Mouse (Mus musculus) adrenal gland, adult (tissue): ENCODE measurements around the gene Vps35.

ENCODE experiments used
- DNase-seq, 2 experiments: peaks; one replicate each; pipeline ENCODE4 v3.0.0; 2022 to 2023; ENCODE audit warnings: low spot score in 1 of 2; ENCODE audit not compliant: inconsistent age in 2 of 2

The Vps35 gene

DNA sequence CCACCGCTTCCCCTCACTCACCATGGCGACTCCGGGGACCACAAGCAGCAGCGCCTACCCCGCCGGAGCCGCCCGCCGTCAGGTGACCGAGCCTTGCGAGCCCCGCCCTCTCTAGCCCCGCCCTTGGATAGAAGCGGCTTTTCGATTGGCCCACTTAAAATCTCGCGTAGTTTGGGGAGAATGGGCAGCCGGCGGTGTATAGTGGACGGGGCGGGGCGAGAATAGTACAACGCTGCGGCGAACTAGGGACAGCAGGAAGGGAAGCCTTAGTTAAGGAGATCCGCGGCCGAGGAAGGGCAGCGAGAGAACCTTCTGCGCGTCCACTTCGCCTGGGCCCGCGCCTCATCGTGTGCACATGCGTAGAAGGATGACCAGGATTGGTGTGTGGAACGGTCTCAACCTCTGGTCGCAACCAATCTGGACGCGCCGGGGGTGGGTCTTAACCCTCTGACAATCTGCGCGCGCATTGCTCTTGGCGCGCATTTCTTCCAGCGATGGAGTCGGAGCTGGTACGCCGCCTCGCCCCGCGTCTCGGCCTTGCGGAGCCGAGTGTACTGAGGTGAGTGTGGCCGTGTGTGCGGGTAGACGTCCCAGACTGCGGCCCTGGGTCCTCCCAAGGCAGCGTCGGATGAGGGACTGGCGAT, at the start of gene Vps35, which contains the start of gene Orc6:
TSS of gene Vps35 (minus strand) at position 369 of the 644 bp plus-strand sequence.
TSS of gene Orc6 (plus strand) at position 199 of the 644 bp plus-strand sequence.
- DNase-seq: peak; percentile 96 to 99

DNA sequence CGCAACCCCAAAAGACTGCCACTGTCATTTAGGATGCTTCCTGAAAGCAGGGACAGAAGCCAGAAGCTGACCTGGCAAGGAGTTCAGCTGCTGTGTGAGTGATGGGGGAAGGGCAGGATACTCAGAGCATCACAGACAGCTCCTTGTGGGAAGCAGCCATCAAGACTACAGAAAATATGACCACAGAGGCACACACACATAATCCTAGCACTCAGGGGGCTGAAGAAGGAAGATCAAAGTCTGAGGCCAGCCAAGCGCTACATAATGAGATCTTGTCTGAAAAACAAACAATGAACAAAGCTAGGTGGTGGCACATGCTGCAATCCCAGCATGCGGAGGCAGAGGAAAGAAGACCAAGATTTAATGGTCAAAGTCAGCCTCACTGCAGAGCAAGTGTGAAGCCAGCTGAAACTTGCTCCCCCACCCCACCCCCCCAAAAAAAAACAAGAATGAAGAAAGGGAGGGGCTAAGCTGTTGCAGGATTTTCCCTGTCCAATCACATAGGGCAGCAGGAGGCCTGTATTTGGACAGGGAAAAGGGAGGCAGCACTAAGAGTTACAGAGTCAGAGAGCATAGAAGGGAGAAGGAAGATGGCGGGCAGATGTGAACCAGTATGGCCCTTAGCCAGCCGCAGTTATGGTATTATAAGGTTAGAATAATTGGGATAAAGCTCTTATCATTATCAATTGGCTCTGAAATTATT, 40.4 kb upstream of the Vps35 start:
- no peak for DNase-seq

DNA sequence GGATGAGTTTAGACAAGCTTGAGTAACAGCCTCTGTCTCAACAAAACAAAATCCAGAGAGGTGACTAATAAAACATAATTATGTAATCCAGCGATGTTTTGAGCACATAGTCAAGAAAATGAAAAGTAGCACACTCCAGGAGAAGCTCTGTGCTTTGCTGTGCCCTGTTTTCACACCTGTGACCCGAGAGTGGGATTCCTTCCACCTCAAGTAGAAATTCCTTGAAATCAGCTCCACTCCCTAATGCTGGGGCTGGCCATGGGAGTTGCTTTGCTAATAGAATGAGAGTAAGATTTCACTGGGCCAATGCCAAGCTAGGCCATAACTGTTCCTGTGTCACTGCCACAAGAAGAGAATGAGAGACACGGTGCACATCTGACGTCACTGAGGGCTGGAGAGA, 38.1 kb upstream of the Vps35 start:
- peak; percentile 16 to 66 for DNase-seq

DNA sequence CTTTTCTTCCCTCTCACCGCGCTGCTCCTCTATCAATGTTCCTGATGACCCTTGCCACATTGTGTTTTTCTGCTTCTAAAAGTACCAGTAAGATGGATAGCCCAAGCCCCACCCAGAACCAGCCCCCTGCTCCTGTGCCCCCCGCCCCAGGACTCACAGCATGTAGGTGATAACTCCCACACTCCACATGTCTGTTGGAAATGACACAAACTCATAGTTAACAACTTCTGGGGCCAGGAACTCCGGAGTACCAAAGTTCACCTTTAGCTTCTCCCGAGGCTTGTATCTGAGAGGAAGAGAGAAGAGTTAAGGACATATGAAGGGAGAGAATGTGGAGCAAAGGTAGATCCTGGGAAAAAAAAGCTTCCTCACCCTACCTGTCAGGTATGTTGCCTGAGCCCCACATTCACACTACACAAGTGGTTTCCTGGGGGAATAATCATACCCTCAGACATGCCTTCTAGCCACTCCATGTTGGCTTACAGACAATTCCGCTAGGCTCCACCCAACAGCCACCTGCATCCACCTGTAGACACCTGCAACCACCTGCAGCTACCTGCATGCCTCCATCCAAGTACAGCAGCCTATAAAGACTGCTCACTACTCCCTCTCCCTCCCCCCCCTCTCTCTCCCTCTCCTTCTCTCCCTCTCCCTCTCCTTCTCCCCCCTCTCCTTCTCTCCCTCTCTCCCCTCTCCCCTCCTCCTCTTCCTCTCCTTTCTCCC, 36.8 kb upstream of the Vps35 start:
- no peak for DNase-seq

DNA sequence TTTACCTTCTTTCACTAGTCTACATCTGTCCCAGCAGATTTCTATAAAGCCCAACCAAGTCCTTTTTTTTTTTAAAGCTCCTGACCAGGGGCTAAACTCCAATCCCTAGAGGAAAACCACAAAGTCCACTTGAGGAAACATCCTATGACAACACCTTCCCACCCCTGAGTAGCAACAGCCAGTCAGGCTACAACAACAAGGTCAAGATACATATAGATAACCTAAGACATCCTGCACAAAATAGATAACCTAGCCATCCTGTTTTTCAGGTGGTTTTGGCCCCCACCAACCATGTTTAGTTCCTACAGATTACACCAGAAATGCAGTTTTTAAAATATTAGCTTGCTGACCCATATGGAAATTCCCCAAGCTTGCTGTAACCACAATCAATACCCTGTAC, 35.5 kb upstream of the Vps35 start:
- DNase-seq: no peak

DNA sequence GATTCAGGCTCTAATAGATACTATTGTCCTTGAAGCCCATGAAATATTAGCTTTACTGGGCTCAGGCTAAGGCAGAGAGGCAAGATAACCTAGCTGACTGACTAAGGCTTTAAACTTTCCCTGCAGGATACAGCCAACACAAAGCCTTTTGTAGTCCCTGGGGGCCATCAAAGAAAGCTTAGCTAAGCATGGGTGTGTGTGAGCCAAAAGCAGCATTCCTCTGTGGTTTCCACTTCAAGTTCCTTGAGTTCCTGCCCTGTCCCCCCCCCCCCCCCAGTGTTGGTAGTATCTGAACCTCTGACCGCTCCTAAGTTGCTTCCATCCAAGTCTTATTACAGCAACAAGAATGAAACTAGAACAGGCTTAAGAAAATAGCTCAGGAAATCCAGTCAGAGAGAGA, 29.9 kb upstream of the Vps35 start:
- DNase-seq: no peak

DNA sequence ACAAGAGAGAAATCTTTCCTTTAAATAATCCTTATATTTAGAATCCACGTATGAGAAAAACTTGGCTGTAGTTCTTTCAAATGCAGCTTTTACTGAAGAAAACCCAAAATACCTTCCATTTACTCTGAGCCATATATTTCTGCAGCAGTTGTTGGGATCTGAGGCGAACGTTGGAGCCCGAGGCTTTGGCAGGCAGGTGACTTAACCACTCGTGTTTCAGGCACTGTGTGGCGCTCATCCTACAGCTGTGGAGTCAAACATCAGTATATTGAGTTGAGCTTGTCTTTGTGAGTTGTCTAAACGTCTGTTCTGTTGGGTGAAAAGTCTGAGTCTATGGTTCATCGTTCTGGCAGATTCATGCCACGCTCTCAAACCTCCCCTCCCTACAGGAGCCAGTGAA, 27.4 kb upstream of the Vps35 start:
- no peak for DNase-seq

DNA sequence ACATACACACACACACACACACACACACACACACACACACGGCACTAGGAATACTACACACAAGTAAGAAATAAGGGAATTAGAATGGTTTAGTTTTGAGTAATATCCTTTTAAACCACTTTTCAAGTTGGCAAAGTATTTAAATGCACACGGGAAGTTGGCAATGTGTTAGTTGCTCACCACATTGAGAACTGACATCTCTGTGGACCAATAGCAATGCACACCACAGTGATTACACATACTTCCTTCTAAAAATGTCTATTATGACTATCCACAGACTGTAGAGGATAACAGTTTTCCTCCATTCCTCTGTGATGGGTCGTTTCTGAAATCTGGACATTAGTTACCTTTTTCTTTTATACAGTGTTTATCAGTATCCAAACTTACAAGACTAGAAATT, 23.5 kb upstream of the Vps35 start:
- no peak for DNase-seq

DNA sequence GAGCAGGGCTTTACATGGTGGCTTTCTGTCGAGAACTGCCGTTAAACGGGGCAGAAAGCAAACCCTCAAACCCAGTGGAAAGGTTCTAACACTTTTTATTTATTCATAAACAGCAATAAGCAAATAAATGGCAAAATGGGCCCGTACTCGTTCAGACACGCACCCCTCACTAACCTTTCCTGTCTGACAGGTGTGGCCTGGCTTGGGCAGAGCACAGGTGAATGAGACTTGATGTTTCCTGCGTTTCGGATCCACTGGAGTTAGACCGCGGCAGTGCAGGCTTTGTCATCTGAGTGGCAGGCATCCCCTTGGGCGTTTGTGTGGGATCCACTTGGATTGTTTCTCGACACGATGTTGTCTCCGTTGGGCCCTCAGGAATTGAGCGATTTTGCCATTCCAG, 22.4 kb upstream of the Vps35 start:
- no peak for DNase-seq

DNA sequence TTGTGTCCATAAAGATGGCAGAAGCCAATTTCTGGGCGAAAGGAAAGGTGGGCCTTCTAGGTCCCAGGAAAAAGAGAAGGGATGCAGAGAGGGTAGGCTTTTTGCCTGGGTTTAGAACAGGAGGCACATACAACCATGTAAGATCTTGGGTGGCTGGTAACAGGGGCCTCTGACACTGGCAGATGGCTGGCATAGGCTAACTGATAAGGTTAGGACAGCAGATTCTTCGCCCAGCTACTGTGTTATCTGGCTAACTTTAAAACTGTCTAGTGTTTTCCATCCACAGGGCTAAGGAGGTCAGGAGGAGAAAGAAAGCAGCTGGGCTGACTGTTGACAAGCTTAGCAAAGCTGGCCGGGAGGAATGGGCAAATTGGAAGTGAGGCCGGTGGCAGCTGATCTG, 18.9 kb upstream of the Vps35 start:
- DNase-seq: no peak

DNA sequence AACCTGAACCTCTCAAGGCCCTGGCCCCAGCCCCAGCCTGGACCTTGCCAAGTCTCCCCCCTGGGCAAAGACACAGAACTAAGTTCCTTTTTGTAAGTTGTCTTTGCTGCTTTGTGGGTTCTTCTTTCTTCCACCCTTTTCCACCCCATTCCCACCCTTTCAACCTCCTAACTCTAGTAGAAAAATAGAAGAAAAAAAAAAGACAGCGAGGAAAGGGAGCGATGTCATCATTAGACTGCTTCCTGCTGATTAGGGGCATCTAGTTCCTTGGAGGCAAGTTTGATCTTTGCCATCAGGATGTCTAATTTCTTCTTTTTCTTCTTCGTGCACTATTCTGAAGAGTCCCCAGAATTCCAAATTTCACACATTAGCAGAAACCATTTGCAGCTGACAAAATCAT, 13.4 kb upstream of the Vps35 start:
- no peak for DNase-seq

DNA sequence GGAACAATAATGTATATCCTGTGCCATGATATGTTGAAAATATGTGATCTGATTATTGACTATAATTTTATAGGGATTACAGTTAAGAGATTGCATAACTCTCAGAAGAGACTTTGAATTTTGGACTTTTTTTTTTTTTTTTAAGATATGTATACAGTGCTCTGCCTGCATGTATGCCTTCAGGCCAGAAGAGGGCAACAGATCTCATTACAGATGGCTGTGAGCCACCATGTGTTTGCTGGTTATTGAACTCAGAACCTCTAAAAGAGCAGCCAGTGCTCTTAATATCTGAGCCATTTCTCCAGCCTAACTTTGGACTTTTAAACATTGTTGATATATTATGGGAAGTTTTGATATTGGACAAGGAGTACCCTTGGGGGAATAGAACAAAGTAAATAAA, 12.1 kb upstream of the Vps35 start:
- DNase-seq: peak; percentile 13 to 51

DNA sequence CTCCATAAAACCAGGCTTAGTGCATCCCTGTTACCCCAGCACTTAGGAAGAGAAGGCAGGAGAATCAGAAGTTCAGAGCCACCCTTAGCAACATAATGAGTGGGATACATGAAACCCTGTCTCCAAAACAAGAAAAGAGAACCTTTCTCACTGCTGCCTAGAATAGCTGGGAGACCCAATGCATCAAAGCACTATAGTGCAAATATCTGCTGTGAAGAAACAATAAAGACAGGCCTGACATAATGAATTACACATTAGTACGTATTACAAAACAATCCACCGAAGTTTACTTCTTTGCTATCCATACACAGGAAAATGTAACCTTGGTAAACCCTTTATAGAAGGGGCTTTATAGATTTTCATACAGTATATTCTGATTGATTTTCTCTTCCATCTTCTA, 9.0 kb upstream of the Vps35 start:
- no peak for DNase-seq

DNA sequence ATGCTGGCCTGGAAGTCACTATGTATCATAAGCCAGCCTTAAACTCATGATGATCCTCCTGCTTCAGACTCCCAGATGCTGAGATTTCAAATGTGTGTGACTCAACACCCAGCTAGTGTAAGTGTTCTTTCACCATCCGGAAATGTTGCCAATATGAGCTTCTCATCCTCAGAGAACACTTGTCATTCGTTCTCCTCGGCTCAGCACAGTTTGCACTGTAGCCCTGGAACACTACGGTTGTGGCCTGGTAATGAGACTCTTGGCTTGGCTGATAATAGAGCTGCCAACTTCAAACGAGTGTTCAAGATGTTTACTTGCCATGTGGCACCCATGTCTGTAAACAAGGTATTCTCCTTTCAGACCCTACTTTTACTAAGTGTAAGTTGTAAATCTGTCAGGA, 3.9 kb upstream of the Vps35 start:
- no peak for DNase-seq

DNA sequence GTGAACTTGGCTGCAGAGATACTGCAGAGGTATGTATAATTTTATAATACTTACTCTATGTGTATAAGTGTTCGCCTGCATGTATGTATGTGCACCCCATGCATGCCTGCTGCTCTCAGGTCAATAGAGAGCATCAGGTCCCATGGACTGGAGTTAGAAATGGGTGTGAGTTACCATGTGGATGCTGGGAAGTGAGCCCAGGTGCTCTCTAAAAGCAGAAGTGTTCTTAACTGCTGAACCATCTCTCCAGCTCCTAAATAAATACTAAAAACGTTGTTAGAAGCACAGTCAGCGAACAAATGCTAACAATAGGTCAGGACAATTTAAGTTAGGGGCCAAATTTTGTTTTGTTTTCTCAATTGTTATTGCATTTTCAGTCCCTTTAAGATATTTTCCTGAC, 3.3 kb upstream of the Vps35 start:
- no peak for DNase-seq

DNA sequence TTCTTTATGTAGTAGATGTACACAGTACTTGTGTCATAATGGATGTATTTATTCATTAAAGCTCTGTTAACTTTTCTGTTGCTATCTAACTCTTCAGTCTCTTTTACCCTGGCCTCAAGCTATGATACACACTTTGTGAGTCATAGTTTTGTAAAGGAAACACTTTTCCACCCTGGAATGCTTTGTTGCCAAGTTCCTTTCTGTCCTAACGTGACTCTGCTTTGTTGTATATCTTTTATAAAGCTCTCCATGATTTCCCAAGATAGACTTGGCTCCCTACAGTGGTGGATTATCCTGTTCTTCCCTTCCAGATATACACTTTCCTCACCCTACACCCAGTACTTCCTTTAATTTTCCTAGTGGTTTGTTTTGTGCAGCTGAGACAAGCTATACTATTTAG, 2.3 kb upstream of the Vps35 start:
- DNase-seq: no peak

DNA sequence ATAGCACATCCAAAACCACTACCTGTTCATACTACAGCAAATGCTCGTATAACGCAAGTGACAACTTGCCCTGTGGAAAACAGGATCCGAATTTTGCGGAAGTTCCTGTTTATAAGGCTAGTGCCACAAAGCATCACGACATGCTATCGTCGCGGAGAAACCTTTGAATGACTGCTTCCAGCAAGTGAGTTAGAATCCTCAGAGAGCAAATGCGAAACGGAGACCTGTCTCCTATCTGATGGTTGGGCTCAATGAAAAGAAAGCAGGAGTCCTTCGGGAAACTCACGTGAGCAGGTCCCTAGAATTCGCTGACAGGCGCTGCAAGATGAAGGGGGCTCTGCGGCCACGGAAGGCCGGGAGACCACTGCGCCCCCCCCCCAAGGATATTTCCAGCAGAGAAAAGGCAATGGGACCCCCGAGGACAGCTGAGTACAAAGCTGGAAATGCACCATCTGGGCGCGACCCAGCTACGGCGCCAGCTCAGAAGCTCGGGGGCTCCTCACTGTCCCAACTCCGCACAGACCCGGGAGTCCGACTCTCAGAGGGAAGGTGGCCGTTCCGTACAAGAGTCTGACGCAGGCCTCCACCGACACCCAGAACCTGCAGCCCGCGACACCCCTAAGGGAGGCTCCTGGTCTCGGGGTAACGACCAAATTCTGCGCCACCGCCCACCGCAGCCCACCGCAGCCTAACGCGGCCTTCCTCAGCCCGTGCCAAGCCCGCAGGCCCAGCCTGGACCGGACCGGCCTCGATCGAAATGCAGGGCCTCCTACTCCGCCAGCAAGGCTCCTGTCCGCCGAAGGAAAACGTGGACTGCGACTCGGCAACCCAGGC, 785 bp downstream of the Vps35 start:
- DNase-seq: peak; percentile 20 to 53

DNA sequence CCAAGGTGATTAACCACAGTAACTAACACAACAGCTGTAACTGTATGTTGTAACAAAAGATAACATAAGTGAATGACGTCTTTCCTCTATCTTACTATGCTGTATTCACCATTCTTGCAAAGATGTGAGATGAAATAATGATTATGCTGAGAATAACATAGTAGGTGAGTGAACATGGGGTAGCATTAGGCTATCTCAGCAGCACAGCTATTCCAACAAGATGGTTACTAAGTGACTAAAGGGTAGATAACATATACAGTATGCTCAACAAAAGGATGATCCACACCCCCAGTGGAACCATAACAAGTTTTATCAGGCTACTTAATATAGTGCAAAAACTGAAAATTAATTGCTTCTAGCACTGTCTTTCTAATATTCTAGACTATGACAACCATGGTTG, 12.8 kb downstream of the Vps35 start:
- DNase-seq: no peak

DNA sequence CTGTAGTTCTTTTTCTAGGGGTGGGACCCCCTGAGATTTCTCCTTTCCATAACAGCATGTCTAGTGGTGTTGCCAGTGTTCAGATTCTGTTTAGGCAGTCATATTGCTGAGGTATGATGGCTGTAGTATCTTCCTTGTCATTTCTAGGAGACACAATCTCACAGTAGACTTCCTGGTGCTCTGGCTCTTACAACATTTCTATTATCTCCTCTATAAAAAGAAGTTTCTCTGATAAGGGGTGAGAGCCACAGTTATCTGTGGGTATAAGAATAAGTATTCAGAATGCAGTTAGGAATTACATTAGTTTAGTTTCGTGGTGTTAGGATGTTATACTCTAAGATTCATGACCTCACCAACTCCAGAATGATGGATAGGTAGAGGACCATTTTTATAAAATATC, 72.3 kb downstream of the Vps35 start:
- DNase-seq: no peak

DNA sequence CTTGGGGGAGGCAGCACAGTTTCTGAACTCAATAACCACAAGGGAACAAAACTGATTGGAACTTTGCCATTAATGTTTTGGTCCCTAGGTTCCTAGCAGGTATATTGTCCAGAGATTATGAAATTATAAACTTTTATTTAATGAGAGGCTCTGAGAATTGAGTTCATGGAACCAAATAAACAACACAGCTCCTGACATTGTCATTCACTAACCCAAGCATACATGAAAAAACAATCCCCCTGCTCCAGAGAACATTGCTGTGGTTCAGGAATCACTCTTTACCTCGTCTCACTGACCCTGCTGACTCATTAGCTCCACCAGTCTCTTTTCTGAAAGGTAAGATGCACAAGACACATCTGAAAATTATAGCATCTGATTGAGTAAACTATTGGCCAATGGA, 73.9 kb downstream of the Vps35 start, which contains the start of gene Olfr371:
TSS of gene Olfr371 (plus strand) at position 301 of the 400 bp plus-strand sequence.
- DNase-seq: no peak

DNA sequence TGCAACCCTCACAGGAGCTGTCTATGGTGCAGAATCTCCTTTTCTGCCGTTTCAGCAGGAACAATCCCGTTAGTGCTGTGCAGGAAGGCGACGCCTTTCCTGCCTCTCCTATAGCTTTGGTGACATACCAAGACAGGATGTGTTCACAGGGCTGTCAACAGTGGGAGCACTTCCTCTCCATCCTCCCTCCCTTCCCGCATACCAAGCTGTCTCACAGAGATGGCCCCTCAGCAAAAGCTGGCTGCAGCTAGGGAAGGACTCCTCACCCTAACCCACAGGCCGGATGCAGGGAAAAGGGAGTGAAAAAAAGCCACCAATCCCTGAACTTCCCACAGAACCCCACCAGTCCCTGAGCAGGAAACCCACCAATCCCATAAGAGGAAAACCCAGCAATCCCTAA, 78.6 kb downstream of the Vps35 start:
- peak in 1 of 2 experiments; percentile 16 for DNase-seq
